Mouse (Mus musculus): ENCODE results near the gene Zfp14. TPM values are rescaled to one million over a fixed set of nuclear protein-coding genes. Genes with fewer than 3 reads are reported as not detected.

Zfp14 gene
- total RNA-seq (2023): under 1 TPM; 0.44 to 0.71 TPM

DNA sequence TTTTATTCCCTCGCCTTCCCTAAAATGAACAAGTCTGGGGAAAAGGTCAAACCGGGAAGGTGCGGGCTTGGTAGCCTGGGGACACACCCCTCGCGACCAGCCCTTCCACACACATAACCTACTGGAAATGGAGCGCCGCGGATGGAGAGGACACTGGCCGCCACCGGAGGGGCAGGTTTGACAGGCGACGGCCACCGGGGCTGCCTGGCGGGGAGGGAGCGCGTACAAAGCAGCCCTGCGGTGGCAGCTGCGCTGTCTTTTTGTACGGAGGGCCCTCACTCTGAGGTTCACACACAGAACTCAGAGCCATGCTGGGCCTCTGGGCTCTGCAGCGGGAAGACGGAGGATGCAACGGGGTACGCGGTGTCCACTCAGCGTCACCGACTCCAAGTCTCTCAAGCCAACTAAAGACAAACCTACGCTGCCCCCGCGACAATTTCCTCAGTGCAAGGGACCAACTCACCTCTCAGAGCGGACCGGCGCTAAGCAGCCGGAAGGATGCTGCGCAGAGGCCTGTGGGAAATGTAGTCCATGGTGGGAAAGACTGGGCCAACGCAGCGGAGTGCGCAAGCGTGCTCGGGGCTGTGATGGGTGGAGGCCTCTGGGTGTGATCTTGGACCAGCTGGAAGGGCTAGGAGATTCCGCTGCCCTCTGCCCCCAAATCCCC, at the start of gene Zfp14:
TSS of gene Zfp14 (minus strand) at position 499 of the 667 bp plus-strand sequence.

GRCm38 (mm10) chr7:30094646-30095429, 43.7 kb upstream of the Zfp14 start, which contains the start of gene Zfp260:
Gene Zfp260 (plus strand): TSS chr7:30094777.

DNA sequence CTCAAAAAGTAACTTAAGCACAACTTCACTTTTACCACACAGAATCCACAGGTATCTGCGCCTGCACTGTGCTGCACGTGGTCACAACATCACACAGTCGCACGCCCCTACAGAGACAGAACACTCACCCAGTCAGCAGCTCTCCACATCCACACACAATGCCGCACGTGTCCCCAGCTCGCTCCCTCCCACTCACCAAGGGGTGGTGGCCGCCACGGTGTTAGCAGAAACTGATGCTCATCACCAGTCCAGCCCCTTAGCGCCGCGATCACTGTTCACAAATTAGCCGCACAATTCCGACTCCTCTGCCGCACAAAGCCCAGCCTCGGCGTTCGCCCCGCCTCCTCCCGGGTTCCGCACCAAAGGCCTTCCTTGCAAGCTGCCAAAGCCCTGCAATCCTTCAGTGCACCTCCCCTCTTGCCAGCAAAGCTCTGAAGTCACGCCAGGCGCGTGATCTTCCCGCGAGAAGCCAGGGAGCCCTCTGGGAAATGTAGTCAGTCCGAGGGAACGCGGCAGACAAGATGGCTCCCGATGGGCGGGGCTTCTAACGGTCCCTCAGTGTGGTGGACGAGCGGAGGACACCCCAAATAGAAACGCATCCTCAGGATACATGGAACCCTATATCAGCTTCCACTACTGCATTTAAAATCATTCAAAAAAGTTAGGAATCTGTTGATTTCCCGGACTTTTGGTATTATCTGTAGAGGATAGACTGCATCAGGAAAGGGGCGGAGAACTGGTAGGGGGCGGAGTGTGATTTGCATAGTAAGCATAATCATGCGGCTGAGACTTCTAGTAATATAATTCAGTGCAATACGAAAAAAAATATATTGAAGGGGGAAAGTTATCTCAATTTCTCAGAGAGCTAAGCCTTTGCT, 39.2 kb upstream of the Zfp14 start, which contains the start of the genes Gm26920 and Zfp566:
TSS of gene Gm26920 (minus strand) at position 319 of the 878 bp plus-strand sequence.
TSS of gene Zfp566 (minus strand) at position 436 of the 878 bp plus-strand sequence.

GRCm38 (mm10) chr7:30072146-30073028, 21.2 kb upstream of the Zfp14 start, which contains the start of gene Zfp82:
Gene Zfp82 (minus strand): TSS chr7:30072900.

Other genes with a start within 250 kb of the Zfp14 start
- gene Zfp790, start 235.3 kb downstream of the Zfp14 start, total RNA-seq (2023): 1 to 10 TPM; 4.1 to 6.0 TPM
- gene Zfp940, start 197.7 kb downstream of the Zfp14 start, total RNA-seq (2023): under 1 TPM; 0.24 to 0.73 TPM
- 1 to 10 TPM; 2.0 TPM for gene Zfp420, start 191.4 kb downstream of the Zfp14 start, total RNA-seq (2023)
- 1 to 10 TPM; 1.7 to 2.4 TPM for gene Zfp27, start 144.8 kb downstream of the Zfp14 start, total RNA-seq (2023)
- under 1 TPM; 0.46 to 0.80 TPM for gene Zfp383, start 143.2 kb downstream of the Zfp14 start, total RNA-seq (2023)
- gene Zfp74, start 97.3 kb downstream of the Zfp14 start, total RNA-seq (2023): 1 to 10 TPM; 2.7 to 3.3 TPM
- 10 to 100 TPM in 1 of 2 experiments, 1 to 10 TPM in 1; 9.7 to 13.8 TPM for gene Zfp568, start 67.4 kb downstream of the Zfp14 start, total RNA-seq (2023)
- gene Zfp82, start 21.5 kb upstream of the Zfp14 start, total RNA-seq (2023): under 1 TPM; 0.47 to 0.77 TPM
- not detected for gene Gm26920, start 39.0 kb upstream of the Zfp14 start, total RNA-seq (2023)
- gene Zfp566, start 39.1 kb upstream of the Zfp14 start, total RNA-seq (2023): 1 to 10 TPM in 1 of 2 experiments, under 1 TPM in 1; 0.57 to 2.0 TPM
- 1 to 10 TPM; 5.9 to 6.9 TPM for gene Zfp260, start 43.4 kb upstream of the Zfp14 start, total RNA-seq (2023)
- gene Zfp382, start 70.6 kb upstream of the Zfp14 start, total RNA-seq (2023): 10 to 100 TPM; 10.5 to 11.6 TPM
- 10 to 100 TPM; 13.5 to 18.0 TPM for gene Zfp146, start 118.4 kb upstream of the Zfp14 start, total RNA-seq (2023)
- gene Cox7a1, start 132.8 kb upstream of the Zfp14 start, total RNA-seq (2023): 1 to 10 TPM; 1.5 to 1.6 TPM
- 100 to 1,000 TPM; 225 to 239 TPM for gene Capns1, start 147.4 kb upstream of the Zfp14 start, total RNA-seq (2023)
- 10 to 100 TPM; 30.4 to 34.5 TPM for gene Polr2i, start 180.6 kb upstream of the Zfp14 start, total RNA-seq (2023)
- gene Tbcb, start 180.9 kb upstream of the Zfp14 start, total RNA-seq (2023): 10 to 100 TPM; 38.7 to 46.2 TPM
- not detected for gene Ovol3, start 184.3 kb upstream of the Zfp14 start, total RNA-seq (2023)
- gene Thap8, start 228.7 kb upstream of the Zfp14 start, total RNA-seq (2023): under 1 TPM; 0.27 to 0.37 TPM
- 10 to 100 TPM; 16.6 to 21.5 TPM for gene Wdr62, start 229.0 kb upstream of the Zfp14 start, total RNA-seq (2023)
- gene Clip3, start 240.3 kb upstream of the Zfp14 start, total RNA-seq (2023): not detected

All from neutrophil, adult 59 days (primary cell).